Mouse (Mus musculus): ENCODE measurements around the gene Gm21883. TPM values are rescaled to one million over a fixed set of nuclear protein-coding genes. Genes with fewer than 3 reads are reported as not detected.
"Not testable (repeated sequence)": the region's sequence is repeated elsewhere in the genome, so short reads cannot be mapped to it uniquely, and the experiment has no call there.

Gm21883 gene
- not detected in 2 replicates for polyA plus RNA-seq (2015; fragmentation: Nextera tagmentation; extraction: Ambion mirVana)

GRCm38 (mm10) chrX:31574183-31574582, at the start of gene Gm21883:
Gene Gm21883, minus strand, starts transcription at chrX:31574283.
- no CpG with 5 or more reads among the region's 1 CpGs for WGBS
- H3K9me3 ChIP-seq (ENCODE audit: control insufficient read depth, low read length); H3K4me2 ChIP-seq (ENCODE audit: low read length); H3K27me3 ChIP-seq (replicated peaks; ENCODE audit: control insufficient read depth, insufficient read depth, low read length); H3K9ac ChIP-seq (ENCODE audit: low read depth, low read length); H3K36me3 ChIP-seq (ENCODE audit: control insufficient read depth, insufficient read depth, low read length); H3K4me3 ChIP-seq (ENCODE audit: low read length); ATAC-seq; H3K27ac ChIP-seq (ENCODE audit: low read depth, low read length); H3K4me1 ChIP-seq (ENCODE audit: control insufficient read depth, insufficient read depth, low read depth, low read length): not testable (repeated sequence)

- H3K27ac ChIP-seq (ENCODE audit: low read depth, low read length); H3K4me2 ChIP-seq (ENCODE audit: low read length); ATAC-seq; H3K9ac ChIP-seq (ENCODE audit: low read depth, low read length); H3K4me1 ChIP-seq (ENCODE audit: control insufficient read depth, insufficient read depth, low read depth, low read length); H3K9me3 ChIP-seq (ENCODE audit: control insufficient read depth, low read length); H3K27me3 ChIP-seq (replicated peaks; ENCODE audit: control insufficient read depth, insufficient read depth, low read length); H3K36me3 ChIP-seq (ENCODE audit: control insufficient read depth, insufficient read depth, low read length); H3K4me3 ChIP-seq (ENCODE audit: low read length): not testable (repeated sequence)
- 93% methylated on average over 1 of the region's 2 CpGs for WGBS
Observed at GRCm38 (mm10) chrX:31618820-31619219, 44.7 kb upstream of the Gm21883 start, which contains the start of gene Spin2e. Gene Spin2e, minus strand, starts transcription at chrX:31618920.

Other genes starting within 250 kb of the Gm21883 start
- gene Btbd35f26, start 237.8 kb downstream of the Gm21883 start, polyA plus RNA-seq (2015; fragmentation: Nextera tagmentation; extraction: Ambion mirVana): not detected in 2 replicates
- gene Btbd35f19, start 190.4 kb downstream of the Gm21883 start, polyA plus RNA-seq (2015; fragmentation: Nextera tagmentation; extraction: Ambion mirVana): not detected in 2 replicates
- gene Spin2e, start 44.6 kb upstream of the Gm21883 start, polyA plus RNA-seq (2015; fragmentation: Nextera tagmentation; extraction: Ambion mirVana): not detected in 2 replicates
- gene Btbd35f25, start 142.9 kb upstream of the Gm21883 start, polyA plus RNA-seq (2015; fragmentation: Nextera tagmentation; extraction: Ambion mirVana): not detected in 2 replicates